Mouse (Mus musculus): ENCODE measurements around the gene Ddx54.

The Ddx54 gene

GRCm38 (mm10) chr5:120643365-120644085 lies 31.0 kb downstream of the Ddx54 start:
- no peak for DNase-seq (ENCODE audit: low spot score in 2 of 2)

DNA sequence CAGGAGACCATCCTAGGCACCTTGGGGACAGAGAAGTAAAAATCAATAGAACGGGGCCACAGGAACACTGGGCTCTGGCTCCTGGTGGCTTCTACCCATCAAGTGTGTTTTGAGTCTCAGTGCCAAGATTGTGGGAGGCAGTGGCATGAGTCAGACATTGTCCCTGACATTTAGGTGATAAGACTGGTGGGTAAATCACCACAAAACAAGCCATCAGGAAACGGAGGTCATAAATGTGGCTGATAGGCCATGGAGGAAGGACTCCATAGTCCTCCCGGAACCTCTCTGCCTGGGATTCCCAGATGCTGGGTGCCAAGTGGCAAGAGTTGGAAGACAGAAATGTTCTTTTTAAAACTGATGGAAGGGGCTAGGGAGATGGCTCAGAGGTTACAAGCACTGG lies 31.7 kb downstream of the Ddx54 start:
- no peak for DNase-seq (ENCODE audit: low spot score in 2 of 2)

DNA sequence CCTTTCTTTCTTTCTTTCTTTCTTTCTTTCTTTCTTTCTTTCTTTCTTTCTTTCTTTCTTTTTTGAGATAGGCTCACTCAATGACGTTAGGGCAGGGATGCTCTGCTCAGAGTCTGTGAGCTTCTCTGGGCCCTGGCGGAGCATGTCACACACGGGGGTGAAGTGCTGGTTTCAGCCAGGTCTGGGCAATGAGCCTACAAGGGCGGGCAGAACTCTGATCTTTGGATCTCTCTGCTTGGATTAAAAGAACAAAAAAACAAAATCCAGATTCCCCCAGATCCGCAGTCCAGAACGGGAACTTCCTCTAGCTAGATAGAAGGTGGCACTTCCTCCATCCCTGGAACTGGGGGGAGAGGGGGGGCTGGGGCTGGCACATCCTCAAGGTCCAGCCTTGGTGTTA lies 33.3 kb downstream of the Ddx54 start:
- DNase-seq (ENCODE audit: low spot score in 2 of 2), result no peak

DNA sequence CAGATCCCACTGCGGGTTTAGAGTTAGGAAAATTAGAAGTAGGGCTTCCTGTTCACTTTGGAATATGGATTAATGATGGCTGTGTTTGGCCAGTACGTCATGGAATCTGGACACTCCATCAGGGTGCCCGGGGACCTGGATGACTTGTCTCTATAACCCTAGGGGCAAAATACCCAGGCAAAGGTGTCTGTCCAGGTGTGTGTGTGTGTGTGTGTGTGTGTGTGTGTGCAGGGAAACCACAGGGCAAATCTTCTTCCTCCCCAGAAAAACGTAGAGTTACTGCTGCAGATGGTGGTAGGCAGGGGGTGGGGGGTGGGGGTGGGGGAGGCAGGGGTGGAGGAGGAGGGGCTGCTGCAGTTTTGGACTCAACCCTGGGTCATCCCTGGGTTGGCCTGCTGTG lies 34.8 kb downstream of the Ddx54 start:
- DNase-seq (ENCODE audit: low spot score in 2 of 2), result no peak

DNA sequence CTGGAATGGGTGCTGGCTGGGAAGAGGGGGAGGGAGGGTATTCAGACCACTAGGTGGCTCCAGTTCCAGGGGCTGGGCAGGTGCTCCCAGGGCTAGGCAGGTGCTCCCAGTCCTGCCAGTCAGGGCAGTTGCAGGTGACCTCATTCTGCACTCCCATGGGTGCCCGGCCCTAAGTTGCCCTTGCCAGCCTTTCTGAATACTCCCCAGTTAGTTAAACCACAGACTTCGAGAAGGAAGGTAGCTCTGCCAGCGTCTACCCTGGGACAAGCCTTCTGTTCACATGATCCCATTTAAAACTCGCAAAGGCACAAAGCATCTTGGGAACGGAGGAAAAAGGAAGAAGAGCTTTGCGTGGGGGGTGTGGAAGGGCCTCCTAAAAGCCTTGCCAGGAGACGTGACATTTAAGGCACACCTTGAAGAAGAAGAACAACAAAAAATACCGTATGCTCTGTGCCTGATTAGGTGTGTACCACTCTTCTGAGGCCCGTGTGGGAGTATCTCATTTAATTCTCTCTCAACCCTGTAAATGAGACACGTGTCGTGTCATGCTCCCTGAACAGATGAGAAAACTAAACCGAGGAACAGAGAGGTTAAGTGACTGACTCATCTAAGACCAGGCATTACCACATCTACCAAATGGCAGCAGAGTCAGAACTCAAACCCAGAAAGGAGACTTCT lies 35.4 kb downstream of the Ddx54 start:
- DNase-seq (ENCODE audit: low spot score in 2 of 2), result no peak

- peak in 1 of 2 experiments; percentile 15 for DNase-seq (ENCODE audit: low spot score in 2 of 2)
Observed at GRCm38 (mm10) chr5:120648569-120649373, 36.2 kb downstream of the Ddx54 start, which contains the start of gene Rasal1. Rasal1 (plus strand) TSS chr5:120648812.

- peak in 1 of 2 experiments; percentile 21 for DNase-seq (ENCODE audit: low spot score in 2 of 2)
Observed at GRCm38 (mm10) chr5:120649374-120649933, 36.9 kb downstream of the Ddx54 start.

- no peak for DNase-seq (ENCODE audit: low spot score in 2 of 2)
Observed at GRCm38 (mm10) chr5:120649938-120650337, 37.4 kb downstream of the Ddx54 start.

- DNase-seq (ENCODE audit: low spot score in 2 of 2), result no peak
Observed at GRCm38 (mm10) chr5:120651230-120651629, 38.7 kb downstream of the Ddx54 start.

- DNase-seq (ENCODE audit: low spot score in 2 of 2), result no peak
Observed at GRCm38 (mm10) chr5:120652915-120653701, 40.6 kb downstream of the Ddx54 start.

- DNase-seq (ENCODE audit: low spot score in 2 of 2), result no peak
Observed at GRCm38 (mm10) chr5:120653873-120654272, 41.3 kb downstream of the Ddx54 start.

GRCm38 (mm10) chr5:120656281-120656751 lies 43.8 kb downstream of the Ddx54 start:
- DNase-seq (ENCODE audit: low spot score in 2 of 2), result no peak

- no peak for DNase-seq (ENCODE audit: low spot score in 2 of 2)
Observed at GRCm38 (mm10) chr5:120660816-120661215, 48.3 kb downstream of the Ddx54 start.

DNA sequence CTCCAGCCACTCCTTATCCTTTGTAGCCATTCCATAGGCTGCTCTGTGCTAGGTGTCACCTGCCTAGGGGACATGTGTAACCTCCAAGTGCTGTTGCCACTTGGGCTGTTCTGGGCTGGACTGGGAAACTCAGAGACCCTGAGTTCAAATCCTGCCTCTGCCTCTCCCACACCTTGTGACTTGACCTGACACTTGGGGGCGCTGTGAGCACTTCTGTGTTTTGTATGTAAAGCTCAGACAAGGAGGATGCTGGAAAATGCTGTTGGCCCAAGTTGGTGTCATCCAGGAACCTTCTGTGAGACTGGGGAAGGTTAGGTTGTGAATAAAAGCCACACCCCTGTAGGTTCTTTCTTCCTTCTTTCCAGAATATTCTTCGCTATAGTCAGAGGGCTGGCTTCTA lies 52.3 kb downstream of the Ddx54 start:
- DNase-seq (ENCODE audit: low spot score in 2 of 2), result no peak

GRCm38 (mm10) chr5:120668761-120669160 lies 56.2 kb downstream of the Ddx54 start:
- DNase-seq (ENCODE audit: low spot score in 2 of 2), result no peak

DNA sequence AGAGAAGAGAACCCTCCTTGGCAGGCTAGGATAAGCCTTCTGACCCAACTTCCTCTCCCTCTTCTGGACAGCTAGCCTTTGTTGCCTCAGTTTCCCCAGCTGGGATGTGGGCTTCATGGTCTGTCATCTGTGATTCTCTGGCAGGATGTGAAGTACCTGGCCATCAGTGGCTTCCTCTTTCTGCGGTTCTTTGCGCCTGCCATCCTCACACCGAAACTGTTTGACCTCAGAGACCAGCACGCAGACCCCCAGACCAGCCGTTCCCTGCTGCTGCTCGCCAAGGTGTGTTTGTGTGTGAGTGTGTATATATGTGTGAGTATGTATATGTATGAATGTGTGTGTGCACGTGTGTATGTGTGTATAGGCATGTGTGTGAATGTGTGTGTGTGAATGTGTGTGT lies 57.6 kb downstream of the Ddx54 start:
- no peak for DNase-seq (ENCODE audit: low spot score in 2 of 2)

- DNase-seq (ENCODE audit: low spot score in 2 of 2), result no peak
Observed at GRCm38 (mm10) chr5:120671865-120672264, 59.3 kb downstream of the Ddx54 start.

DNA sequence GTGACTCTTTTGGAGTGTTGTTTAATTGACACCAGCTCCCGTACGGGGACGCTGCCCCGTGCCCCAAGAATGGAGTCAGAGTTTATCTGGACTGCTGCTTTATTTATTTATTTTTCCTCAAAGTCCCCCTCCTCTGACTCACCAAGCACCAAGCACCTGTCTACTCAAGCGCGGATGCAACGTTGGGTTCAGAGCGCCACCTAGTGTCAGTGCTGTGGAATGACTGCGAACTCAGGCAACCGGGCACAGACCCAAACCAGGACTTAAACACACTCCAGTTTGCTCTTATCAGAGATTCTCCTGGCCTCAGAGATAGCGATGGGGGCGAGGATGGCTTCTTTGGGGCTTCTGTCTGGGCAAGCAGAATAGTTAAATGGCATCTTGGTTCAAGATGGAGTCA lies 61.1 kb downstream of the Ddx54 start:
- peak in 1 of 2 experiments; percentile 30 for DNase-seq (ENCODE audit: low spot score in 2 of 2)

DNA sequence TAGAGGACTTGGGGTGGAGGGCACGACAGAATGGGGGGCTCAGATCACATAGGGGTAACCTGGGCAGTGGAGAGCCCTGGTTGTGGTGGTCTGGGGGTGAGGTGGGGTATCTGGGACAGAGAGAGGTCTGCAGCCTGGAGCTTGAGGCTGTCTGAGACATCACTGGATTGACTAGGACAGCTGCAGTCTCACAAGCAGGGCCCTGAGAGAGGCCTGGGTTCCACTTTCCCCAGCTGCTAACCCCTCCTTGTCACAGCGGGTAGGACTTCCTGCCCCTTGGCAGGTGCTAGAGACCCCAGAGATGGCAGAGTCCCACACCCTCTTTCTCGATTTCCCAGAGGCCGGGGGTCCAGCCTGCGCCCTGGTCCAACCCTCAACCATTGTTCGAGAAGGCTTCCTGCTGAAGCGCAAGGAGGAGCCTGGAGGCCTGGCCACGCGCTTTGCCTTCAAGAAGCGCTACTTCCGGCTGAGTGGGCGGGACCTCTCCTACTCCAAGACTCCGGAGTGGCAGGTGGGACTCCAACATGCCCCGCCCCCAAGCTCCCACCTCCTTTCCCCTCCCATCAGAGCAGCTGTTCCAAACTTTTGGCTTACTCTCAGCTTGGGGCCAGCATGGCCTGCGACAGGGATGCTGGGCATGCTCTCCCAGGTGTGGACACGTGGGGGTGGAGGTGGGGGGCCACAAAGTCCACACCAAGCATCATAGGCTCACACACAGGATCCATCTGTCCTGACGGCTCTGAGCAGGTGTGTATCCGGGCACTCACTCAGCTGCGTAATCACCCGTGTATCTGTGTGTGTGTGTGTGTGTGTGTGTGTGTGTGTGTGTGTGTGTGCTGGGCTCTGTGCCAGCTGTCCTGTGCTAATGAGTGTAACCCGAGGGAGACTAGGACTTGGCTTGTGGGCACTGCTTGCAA lies 61.9 kb downstream of the Ddx54 start:
- no peak for DNase-seq (ENCODE audit: low spot score in 2 of 2)

DNA sequence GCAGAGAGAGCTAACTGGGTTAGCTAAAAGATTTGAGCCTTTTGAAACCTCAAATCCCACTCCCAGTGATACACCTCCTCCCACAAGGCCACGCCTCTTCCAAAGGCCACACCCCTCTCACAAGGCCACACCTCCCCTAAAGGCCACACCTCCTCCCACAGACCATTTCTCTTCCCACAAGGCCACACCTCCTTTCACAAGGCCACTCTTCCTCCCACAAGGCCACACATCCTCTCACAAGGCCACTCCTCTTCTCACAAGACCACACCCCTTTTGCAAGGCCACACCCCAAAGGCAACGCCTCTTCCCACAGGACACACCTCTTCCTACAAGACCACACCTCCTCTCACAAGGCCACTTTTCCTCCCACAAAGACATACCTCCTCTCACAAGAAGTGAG lies 65.0 kb downstream of the Ddx54 start:
- DNase-seq (ENCODE audit: low spot score in 2 of 2), result no peak
